Mouse (Mus musculus) lung, embryonic 14.5 days (tissue): ENCODE measurements at regions not wholly inside any gene's neighbourhood (a gene's known extent, or its start where the extent isn't known, plus 50 kb on each side); places are given as distances from the start of the nearest gene placed in this dataset.

Experiments
- ATAC-seq: fragments of 200-750 bp; cut with Nextera tagmentation; 2 replicates; pipeline ENCODE4 v1.8.0; 2017; ENCODE audit warnings: mild to moderate bottlenecking, moderate TSS enrichment, moderate library complexity; ENCODE audit not compliant: insufficient read depth
- DNase-seq: peaks from one replicate; pipeline ENCODE4 v3.0.0-alpha.2; 2015
- H3K27ac ChIP-seq: fragments of 300-500 bp; sonication (generic); 2 replicates; pipeline ENCODE4 v1.5.1; 2014; ENCODE audit warnings: low read depth, mild to moderate bottlenecking, moderate library complexity
- H3K27me3 ChIP-seq: fragments of 300-500 bp; sonication (generic); 2 replicates; pipeline ENCODE4 v1.6.1; 2014; ENCODE audit warnings: low read length, control low read depth; ENCODE audit not compliant: insufficient read depth
- H3K36me3 ChIP-seq: fragments of 300-500 bp; sonication (generic); 2 replicates; pipeline ENCODE4 v1.6.1; 2014; ENCODE audit warnings: control low read depth; ENCODE audit not compliant: insufficient read depth
- H3K4me1 ChIP-seq: fragments of 300-500 bp; sonication (generic); 2 replicates; pipeline ENCODE4 v1.6.1; 2014; ENCODE audit warnings: antibody characterized with exemption, control low read depth; ENCODE audit not compliant: insufficient read depth
- H3K4me2 ChIP-seq: fragments of 300-500 bp; sonication (generic); 2 replicates; pipeline ENCODE4 v1.6.1; 2014; ENCODE audit warnings: mild to moderate bottlenecking
- H3K4me3 ChIP-seq: fragments of 300-500 bp; sonication (generic); 2 replicates; pipeline ENCODE4 v1.5.1; 2014; ENCODE audit warnings: low read depth, low read length
- H3K9ac ChIP-seq: fragments of 300-500 bp; sonication (generic); 2 replicates; pipeline ENCODE4 v1.6.1; 2014
- H3K9me3 ChIP-seq: fragments of 300-500 bp; sonication (generic); 2 replicates; pipeline ENCODE4 v1.6.1; 2016; ENCODE audit warnings: low read depth, low read length, control low read depth
- CTCF ChIP-seq: IDR thresholded peaks from 2 replicates; pipeline ENCODE4 v1.5.1; 2016; ENCODE audit warnings: antibody characterized with exemption, low read depth
- WGBS: fragments of 180-500 bp; shearing (Covaris S2); extraction: QIAGEN DNeasy Blood & Tissue Kit; methylation state at CpG from one replicate; pipeline ENCODE4 v1.1.7; 2014; 5-methylcytosine and 5-hydroxymethylcytosine counted together

DNA sequence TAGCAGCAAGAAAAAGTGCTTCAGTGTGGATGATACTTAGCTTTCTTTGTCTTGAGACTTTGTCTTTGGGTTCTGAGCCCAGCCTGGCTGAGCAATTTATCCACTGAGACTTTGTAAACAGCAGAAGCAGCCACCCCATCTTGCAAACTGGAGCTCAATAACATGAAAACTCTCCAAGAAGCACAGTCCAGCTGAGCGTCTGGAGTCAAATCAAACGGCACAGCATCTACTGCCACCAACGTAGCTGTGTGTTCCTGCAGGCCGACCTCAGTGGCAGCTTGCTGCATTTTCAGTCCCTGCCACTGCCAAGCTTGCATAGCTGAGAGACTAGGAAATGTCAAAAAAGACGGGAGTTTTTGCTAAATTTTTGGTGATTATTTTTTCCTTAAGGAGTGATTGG, 68.8 kb upstream of the Galnt17 start:
- Histone ChIP-seq H3K36me3 (no peaks in the 10 kb centered on the region), H3K27ac (no peak overlapping the region), H3K4me1 (no peaks in the 10 kb centered on the region), H3K9me3 (no peaks in the 10 kb centered on the region), H3K27me3 (no peaks in the 10 kb centered on the region), H3K4me2 (no peak overlapping the region), H3K4me3 (no peak overlapping the region), H3K9ac (no peak overlapping the region)
- no peak for ATAC-seq
- WGBS, result 50% methylated on average over 5 of the region's 5 CpGs
- DNase-seq, result peak; percentile 59
- no peak for TF ChIP-seq CTCF

DNA sequence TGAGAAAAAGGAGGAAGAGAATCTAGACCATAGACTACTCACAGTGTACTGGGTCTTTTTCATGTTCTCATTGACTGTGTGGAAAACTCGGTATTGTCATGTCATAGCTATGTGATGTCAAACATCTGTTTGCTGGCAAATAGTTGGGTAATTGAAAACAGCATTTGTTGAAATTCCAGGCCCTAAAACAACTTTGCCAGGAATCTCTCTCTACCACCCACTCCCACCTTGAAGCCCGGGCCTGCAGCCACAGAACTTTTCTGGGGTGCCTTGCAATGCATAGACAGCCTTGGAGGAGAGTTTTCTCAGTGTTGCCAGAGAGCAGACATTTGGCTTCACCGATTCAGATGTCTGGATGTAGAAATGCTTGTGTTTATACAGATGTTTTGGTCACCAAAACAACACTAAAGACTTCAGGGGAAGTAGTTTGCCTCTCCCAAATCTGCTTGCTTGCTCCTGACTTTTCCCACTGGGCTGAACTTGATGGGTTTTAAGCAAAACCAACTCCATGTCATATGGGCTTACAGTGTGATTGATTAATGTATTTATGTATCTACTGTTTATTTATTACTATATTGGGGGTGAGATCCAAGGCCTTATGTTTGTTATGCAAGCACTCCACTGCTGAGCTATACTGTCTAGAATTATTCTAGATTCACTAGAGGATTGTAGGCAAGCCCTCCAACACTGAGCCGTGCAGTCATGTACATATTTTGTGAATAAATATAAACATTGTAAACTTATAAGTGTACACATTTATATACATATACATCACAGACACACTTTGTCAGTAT, 63.2 kb upstream of the Galnt17 start:
- H3K4me1 ChIP-seq, result no peaks in the 10 kb centered on the region
- WGBS, result 49% methylated on average over 4 of the region's 4 CpGs
- H3K4me2 ChIP-seq, result no peak overlapping the region
- no peaks in the 10 kb centered on the region for H3K27me3 ChIP-seq
- H3K9ac ChIP-seq, result no peak overlapping the region
- TF ChIP-seq CTCF, result no peak
- no peaks in the 10 kb centered on the region for H3K36me3 ChIP-seq
- no peaks in the 10 kb centered on the region for H3K9me3 ChIP-seq
- H3K4me3 ChIP-seq, result no peak overlapping the region
- ATAC-seq, result peak; percentile 56
- H3K27ac ChIP-seq, result peak overlapping the region; percentile 44; the same call in 1 of the 2 replicates
- peak; percentile 63 for DNase-seq

DNA sequence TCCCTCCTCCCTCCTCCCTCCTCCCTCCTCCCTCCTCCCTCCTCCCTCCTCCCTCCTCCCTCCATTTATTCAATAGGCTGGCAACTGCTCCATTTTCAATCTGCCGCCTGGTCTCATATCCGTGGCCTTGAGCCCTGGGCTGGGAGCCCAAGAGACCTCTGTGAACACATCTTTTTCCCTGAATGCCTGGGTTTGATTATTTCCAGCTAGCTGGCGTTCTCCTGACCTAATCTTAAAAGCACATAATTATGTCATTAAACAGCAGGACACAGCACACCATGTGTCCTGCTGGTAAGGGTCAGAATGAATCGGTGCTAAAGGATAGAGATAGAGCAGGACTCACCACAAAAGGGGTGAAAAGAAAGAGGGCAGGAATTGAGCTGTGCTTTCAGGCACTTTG, 59.2 kb upstream of the Galnt17 start:
- Histone ChIP-seq H3K27me3 (no peaks in the 10 kb centered on the region), H3K9ac (no peak overlapping the region), H3K4me2 (no peak overlapping the region), H3K27ac (no peak overlapping the region), H3K4me1 (no peaks in the 10 kb centered on the region), H3K4me3 (no peak overlapping the region), H3K36me3 (no peaks in the 10 kb centered on the region), H3K9me3 (no peaks in the 10 kb centered on the region)
- 52% methylated on average over 4 of the region's 4 CpGs for WGBS
- DNase-seq, result no peak
- no peak for TF ChIP-seq CTCF
- ATAC-seq, result no peak

DNA sequence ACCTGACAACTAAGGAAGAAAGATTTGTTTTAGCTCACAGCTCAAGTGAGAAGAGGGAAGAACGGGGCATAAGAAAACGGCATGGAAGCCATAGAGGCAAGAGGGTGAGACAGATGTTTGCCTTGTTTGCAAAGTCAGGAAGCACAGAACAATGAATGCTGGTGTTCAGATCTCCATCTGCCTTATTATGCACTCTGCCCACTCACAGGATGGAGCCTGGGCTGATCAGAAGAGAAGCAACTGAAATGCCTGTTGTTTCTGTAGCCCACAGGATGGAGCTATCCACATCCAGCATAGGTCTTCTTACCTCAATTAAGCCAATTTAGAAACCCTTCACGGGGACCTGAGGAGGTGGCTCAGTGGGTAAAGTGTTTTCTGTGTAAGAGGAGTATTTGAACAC, 51.5 kb upstream of the Galnt17 start:
- DNase-seq, result no peak
- Histone ChIP-seq H3K4me3 (no peak overlapping the region), H3K4me1 (no peaks in the 10 kb centered on the region), H3K27me3 (no peaks in the 10 kb centered on the region), H3K4me2 (no peak overlapping the region), H3K9me3 (no peaks in the 10 kb centered on the region), H3K27ac (no peak overlapping the region), H3K9ac (no peak overlapping the region), H3K36me3 (no peaks in the 10 kb centered on the region)
- TF ChIP-seq CTCF, result no peak
- 79% methylated on average over 3 of the region's 3 CpGs for WGBS
- no peak for ATAC-seq
